Mouse (Mus musculus): ENCODE data around the gene 2410015M20Rik. TPM values are rescaled to one million over a fixed set of nuclear protein-coding genes. Genes with fewer than 3 reads are reported as not detected.
"Not testable (repeated sequence)": the region's sequence is repeated elsewhere in the genome, so short reads cannot be mapped to it uniquely, and the experiment has no call there.

Gene 2410015M20Rik
- polyA plus RNA-seq, 1 experiment from 2014 or later: 209 TPM

- ATAC-seq (replicated peaks; ENCODE audit: insufficient number of reproducible peaks, low FRiP score, low TSS enrichment, low read depth) (no peak), DNase-seq (ENCODE audit: low spot score) (no peak)
- Histone ChIP-seq H3K9me3 (replicated peaks; ENCODE audit: control insufficient read depth, low read length) (no peaks in the 10 kb centered on the region), H3K4me2 (ENCODE audit: low read depth, low read length) (no peak overlapping the region), H3K27ac (replicated peaks; ENCODE audit: low read depth, low read length) (no peak overlapping the region), H3K27me3 (ENCODE audit: control insufficient read depth, insufficient read depth, low read length) (no peaks in the 10 kb centered on the region), H3K9ac (replicated peaks; ENCODE audit: low read length) (no peak overlapping the region), H3K36me3 (replicated peaks; ENCODE audit: control insufficient read depth, insufficient read depth, low read depth, low read length) (no peaks in the 10 kb centered on the region), H3K4me1 (ENCODE audit: control insufficient read depth, insufficient read depth, low read length) (no peaks in the 10 kb centered on the region), H3K4me3 (ENCODE audit: low read depth, low read length) (no peak overlapping the region)
- WGBS: 56% methylated on average over 4 of the region's 4 CpGs
Observed at GRCm38 (mm10) chr17:56631807-56632206, 22.2 kb upstream of the 2410015M20Rik start.

GRCm38 (mm10) chr17:56629800-56630781 is 20.5 kb upstream of the 2410015M20Rik start:
- WGBS: 88% methylated on average over 27 of the region's 27 CpGs
- not testable (repeated sequence) for H3K27ac ChIP-seq (replicated peaks; ENCODE audit: low read depth, low read length); ATAC-seq (replicated peaks; ENCODE audit: insufficient number of reproducible peaks, low FRiP score, low TSS enrichment, low read depth); H3K27me3 ChIP-seq (ENCODE audit: control insufficient read depth, insufficient read depth, low read length); H3K36me3 ChIP-seq (replicated peaks; ENCODE audit: control insufficient read depth, insufficient read depth, low read depth, low read length); H3K4me3 ChIP-seq (ENCODE audit: low read depth, low read length); DNase-seq (ENCODE audit: low spot score); H3K4me1 ChIP-seq (ENCODE audit: control insufficient read depth, insufficient read depth, low read length); H3K9me3 ChIP-seq (replicated peaks; ENCODE audit: control insufficient read depth, low read length); H3K9ac ChIP-seq (replicated peaks; ENCODE audit: low read length); H3K4me2 ChIP-seq (ENCODE audit: low read depth, low read length)

GRCm38 (mm10) chr17:56627530-56628277 is 18.1 kb upstream of the 2410015M20Rik start, which contains the start of gene Catsperd:
Catsperd (plus strand) TSS chr17:56628143.
- DNase-seq (ENCODE audit: low spot score): peak; percentile 55
- peak within 1 kb of the TSS; percentile 59 for H3K27ac ChIP-seq (replicated peaks; ENCODE audit: low read depth, low read length)
- no peaks in the 10 kb centered on the region for H3K27me3 ChIP-seq (ENCODE audit: control insufficient read depth, insufficient read depth, low read length)

GRCm38 (mm10) chr17:56626754-56627470 is 17.3 kb upstream of the 2410015M20Rik start, which contains the start of gene Lonp1:
Lonp1 (minus strand) TSS chr17:56626887.
- ATAC-seq (replicated peaks; ENCODE audit: insufficient number of reproducible peaks, low FRiP score, low TSS enrichment, low read depth): peak; percentile 90
- H3K9ac ChIP-seq (replicated peaks; ENCODE audit: low read length): peak within 1 kb of the TSS; percentile 77
- no peaks in the 10 kb centered on the region for H3K27me3 ChIP-seq (ENCODE audit: control insufficient read depth, insufficient read depth, low read length)
- peak; percentile 100 for DNase-seq (ENCODE audit: low spot score)
- H3K4me2 ChIP-seq (ENCODE audit: low read depth, low read length): peak within 1 kb of the TSS; percentile 76
- no peaks in the 10 kb centered on the region for H3K4me1 ChIP-seq (ENCODE audit: control insufficient read depth, insufficient read depth, low read length)
- no peaks in the 10 kb centered on the region for H3K9me3 ChIP-seq (replicated peaks; ENCODE audit: control insufficient read depth, low read length)
- H3K4me3 ChIP-seq (ENCODE audit: low read depth, low read length): peak within 1 kb of the TSS; percentile 81
- WGBS: under 1% methylated on average over 51 of the region's 51 CpGs
- peaks cover 2% of the 10 kb centered on the region for H3K36me3 ChIP-seq (replicated peaks; ENCODE audit: control insufficient read depth, insufficient read depth, low read depth, low read length)
- peak within 1 kb of the TSS; percentile 59 for H3K27ac ChIP-seq (replicated peaks; ENCODE audit: low read depth, low read length)

More at GRCm38 (mm10) chr17:56627530-56628277, 18.1 kb upstream of the 2410015M20Rik start, which contains the start of gene Catsperd:
- H3K9me3 ChIP-seq (replicated peaks; ENCODE audit: control insufficient read depth, low read length): no peaks in the 10 kb centered on the region
- H3K9ac ChIP-seq (replicated peaks; ENCODE audit: low read length): peak within 1 kb of the TSS; percentile 62
- peak within 1 kb of the TSS; percentile 81 for H3K4me3 ChIP-seq (ENCODE audit: low read depth, low read length)
- H3K4me1 ChIP-seq (ENCODE audit: control insufficient read depth, insufficient read depth, low read length): no peaks in the 10 kb centered on the region
- 9% methylated on average over 26 of the region's 26 CpGs for WGBS
- H3K4me2 ChIP-seq (ENCODE audit: low read depth, low read length): peak within 1 kb of the TSS; percentile 76
- no peaks in the 10 kb centered on the region; the same call in none of the 2 replicates for H3K36me3 ChIP-seq (replicated peaks; ENCODE audit: control insufficient read depth, insufficient read depth, low read depth, low read length)
- ATAC-seq (replicated peaks; ENCODE audit: insufficient number of reproducible peaks, low FRiP score, low TSS enrichment, low read depth): peak; percentile 46

- Histone ChIP-seq H3K36me3 (replicated peaks; ENCODE audit: control insufficient read depth, insufficient read depth, low read depth, low read length) (peaks cover 3% of the 10 kb centered on the region), H3K27me3 (ENCODE audit: control insufficient read depth, insufficient read depth, low read length) (no peaks in the 10 kb centered on the region), H3K9me3 (replicated peaks; ENCODE audit: control insufficient read depth, low read length) (no peaks in the 10 kb centered on the region), H3K9ac (replicated peaks; ENCODE audit: low read length) (peak overlapping the region; percentile 77), H3K4me1 (ENCODE audit: control insufficient read depth, insufficient read depth, low read length) (no peaks in the 10 kb centered on the region), H3K4me3 (ENCODE audit: low read depth, low read length) (peak overlapping the region; percentile 81), H3K27ac (replicated peaks; ENCODE audit: low read depth, low read length) (no peak overlapping the region), H3K4me2 (ENCODE audit: low read depth, low read length) (peak overlapping the region; percentile 56)
- under 1% methylated on average over 31 of the region's 32 CpGs for WGBS
- peak; percentile 7 for ATAC-seq (replicated peaks; ENCODE audit: insufficient number of reproducible peaks, low FRiP score, low TSS enrichment, low read depth)
- DNase-seq (ENCODE audit: low spot score): no peak
Observed at GRCm38 (mm10) chr17:56626260-56626659, 16.7 kb upstream of the 2410015M20Rik start.

- Histone ChIP-seq H3K4me1 (ENCODE audit: control insufficient read depth, insufficient read depth, low read length) (no peaks in the 10 kb centered on the region), H3K4me3 (ENCODE audit: low read depth, low read length) (peak overlapping the region; percentile 81; the same call in 1 of the 2 replicates), H3K36me3 (replicated peaks; ENCODE audit: control insufficient read depth, insufficient read depth, low read depth, low read length) (peaks cover 3% of the 10 kb centered on the region), H3K27me3 (ENCODE audit: control insufficient read depth, insufficient read depth, low read length) (no peaks in the 10 kb centered on the region), H3K9ac (replicated peaks; ENCODE audit: low read length) (no peak overlapping the region), H3K27ac (replicated peaks; ENCODE audit: low read depth, low read length) (no peak overlapping the region), H3K4me2 (ENCODE audit: low read depth, low read length) (peak overlapping the region; percentile 56; the same call in 1 of the 2 replicates), H3K9me3 (replicated peaks; ENCODE audit: control insufficient read depth, low read length) (no peaks in the 10 kb centered on the region)
- DNase-seq (ENCODE audit: low spot score) (no peak), ATAC-seq (replicated peaks; ENCODE audit: insufficient number of reproducible peaks, low FRiP score, low TSS enrichment, low read depth) (no peak)
- WGBS: 83% methylated on average over 3 of the region's 3 CpGs
Observed at GRCm38 (mm10) chr17:56625495-56625894, 15.9 kb upstream of the 2410015M20Rik start.

- H3K4me3 ChIP-seq (ENCODE audit: low read depth, low read length): no peak overlapping the region
- no peak overlapping the region for H3K9ac ChIP-seq (replicated peaks; ENCODE audit: low read length)
- H3K27me3 ChIP-seq (ENCODE audit: control insufficient read depth, insufficient read depth, low read length): no peaks in the 10 kb centered on the region
- H3K4me2 ChIP-seq (ENCODE audit: low read depth, low read length): no peak overlapping the region
- H3K36me3 ChIP-seq (replicated peaks; ENCODE audit: control insufficient read depth, insufficient read depth, low read depth, low read length): peaks cover 20% of the 10 kb centered on the region
- 92% methylated on average over 8 of the region's 8 CpGs for WGBS
- ATAC-seq (replicated peaks; ENCODE audit: insufficient number of reproducible peaks, low FRiP score, low TSS enrichment, low read depth) (no peak), DNase-seq (ENCODE audit: low spot score) (no peak)
- H3K27ac ChIP-seq (replicated peaks; ENCODE audit: low read depth, low read length): no peak overlapping the region
- no peaks in the 10 kb centered on the region for H3K9me3 ChIP-seq (replicated peaks; ENCODE audit: control insufficient read depth, low read length)
- peaks cover 7% of the 10 kb centered on the region for H3K4me1 ChIP-seq (ENCODE audit: control insufficient read depth, insufficient read depth, low read length)
Observed at GRCm38 (mm10) chr17:56617628-56618027, 8.1 kb upstream of the 2410015M20Rik start.

Data from embryonic facial prominence, embryonic 11.5 days (tissue).